Mouse (Mus musculus): ENCODE data around the gene Dnaic1. TPM values are rescaled to one million over a fixed set of nuclear protein-coding genes. Genes with fewer than 3 reads are reported as not detected.

The Dnaic1 gene
- polyA plus RNA-seq, 1 experiment from 2014 or later = 1.4 TPM

DNA sequence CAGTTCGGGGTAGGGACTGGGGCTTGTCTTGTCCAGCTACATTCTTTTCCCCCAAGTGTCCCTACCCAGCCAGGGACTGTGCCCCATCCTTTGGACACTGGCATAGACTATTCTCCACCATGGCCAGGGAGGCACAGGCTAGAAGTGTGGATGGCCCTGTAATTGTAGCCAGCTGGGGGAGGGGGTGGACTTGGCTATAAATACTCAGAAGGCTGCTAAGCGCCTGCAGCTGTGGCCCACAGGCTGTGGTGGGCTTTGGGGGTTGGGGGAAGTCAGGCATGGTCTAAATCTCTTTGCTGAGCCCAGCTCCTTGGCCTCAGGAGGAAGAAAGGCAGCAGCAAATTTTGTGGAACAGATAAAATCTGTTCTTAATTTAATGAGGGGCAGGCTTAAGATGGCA, 66.3 kb downstream of the Dnaic1 start:
- Histone ChIP-seq H3K4me1 (ENCODE audit: control insufficient read depth, insufficient read depth, low read length) (peaks cover 23% of the 10 kb centered on the region), H3K36me3 (ENCODE audit: control insufficient read depth, insufficient read depth, low read length) (peaks cover 3% of the 10 kb centered on the region; the same call in 1 of the 2 replicates), H3K27ac (ENCODE audit: low read depth, low read length) (no peak overlapping the region), H3K4me2 (ENCODE audit: low read length) (no peak overlapping the region), H3K9ac (ENCODE audit: low read length) (no peak overlapping the region), H3K27me3 (replicated peaks; ENCODE audit: control insufficient read depth, insufficient read depth, low read length) (no peaks in the 10 kb centered on the region), H3K9me3 (replicated peaks; ENCODE audit: control insufficient read depth, low read length) (no peaks in the 10 kb centered on the region), H3K4me3 (ENCODE audit: low read depth, low read length) (no peak overlapping the region)
- ATAC-seq (no peak), DNase-seq (ENCODE audit: low spot score) (no peak)
- WGBS = 60% methylated on average over 2 of the region's 2 CpGs

GRCm38 (mm10) chr4:41636366-41636765, 66.8 kb downstream of the Dnaic1 start:
- H3K36me3 ChIP-seq (ENCODE audit: control insufficient read depth, insufficient read depth, low read length) = peaks cover 3% of the 10 kb centered on the region; the same call in 1 of the 2 replicates
- no peak overlapping the region for H3K27ac ChIP-seq (ENCODE audit: low read depth, low read length)
- H3K4me3 ChIP-seq (ENCODE audit: low read depth, low read length) = no peak overlapping the region
- 71% methylated on average over 7 of the region's 7 CpGs for WGBS
- H3K27me3 ChIP-seq (replicated peaks; ENCODE audit: control insufficient read depth, insufficient read depth, low read length) = no peaks in the 10 kb centered on the region
- no peak overlapping the region for H3K9ac ChIP-seq (ENCODE audit: low read length)
- peaks cover 20% of the 10 kb centered on the region for H3K4me1 ChIP-seq (ENCODE audit: control insufficient read depth, insufficient read depth, low read length)
- ATAC-seq = no peak
- no peaks in the 10 kb centered on the region for H3K9me3 ChIP-seq (replicated peaks; ENCODE audit: control insufficient read depth, low read length)
- H3K4me2 ChIP-seq (ENCODE audit: low read length) = no peak overlapping the region
- no peak for DNase-seq (ENCODE audit: low spot score)

- no peaks in the 10 kb centered on the region for H3K9me3 ChIP-seq (replicated peaks; ENCODE audit: control insufficient read depth, low read length)
- ATAC-seq (no peak), DNase-seq (ENCODE audit: low spot score) (no peak)
- no peak overlapping the region for H3K27ac ChIP-seq (ENCODE audit: low read depth, low read length)
- no peak overlapping the region; the same call in 1 of the 2 replicates for H3K9ac ChIP-seq (ENCODE audit: low read length)
- H3K27me3 ChIP-seq (replicated peaks; ENCODE audit: control insufficient read depth, insufficient read depth, low read length) = no peaks in the 10 kb centered on the region
- no peak overlapping the region for H3K4me2 ChIP-seq (ENCODE audit: low read length)
- H3K4me1 ChIP-seq (ENCODE audit: control insufficient read depth, insufficient read depth, low read length) = peaks cover 14% of the 10 kb centered on the region
- peaks cover 3% of the 10 kb centered on the region; the same call in 1 of the 2 replicates for H3K36me3 ChIP-seq (ENCODE audit: control insufficient read depth, insufficient read depth, low read length)
- H3K4me3 ChIP-seq (ENCODE audit: low read depth, low read length) = no peak overlapping the region
- 88% methylated on average over 10 of the region's 10 CpGs for WGBS
Measured at GRCm38 (mm10) chr4:41636882-41637635, 67.5 kb downstream of the Dnaic1 start.

DNA sequence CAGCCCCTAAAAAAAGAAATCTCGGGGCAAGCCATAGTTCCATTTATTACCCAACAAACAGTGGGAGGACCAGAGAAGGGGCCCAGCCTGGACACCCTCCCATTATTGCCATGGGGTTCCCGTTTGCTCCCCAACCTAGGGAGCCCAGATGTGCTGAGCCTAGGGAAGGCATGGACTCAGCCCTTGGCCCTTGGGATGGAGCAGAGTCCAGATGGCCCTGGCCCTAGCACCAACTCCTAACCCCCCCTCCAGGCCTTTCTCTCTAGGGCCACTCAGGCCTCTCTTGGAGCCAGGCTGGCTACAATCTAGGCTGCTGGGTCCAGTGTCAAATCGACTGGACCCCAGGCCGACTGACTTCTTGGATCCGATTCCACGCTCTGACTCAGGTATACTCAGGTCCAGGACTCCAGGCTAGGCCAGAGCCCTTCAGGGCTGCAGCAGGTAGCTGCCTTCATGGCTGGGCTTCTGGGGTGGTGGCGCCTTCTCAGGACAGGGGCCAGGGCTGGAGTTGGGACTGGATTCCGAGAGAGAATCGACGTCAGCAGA, 68.7 kb downstream of the Dnaic1 start:
- Histone ChIP-seq H3K4me3 (ENCODE audit: low read depth, low read length) (no peak overlapping the region), H3K4me1 (ENCODE audit: control insufficient read depth, insufficient read depth, low read length) (peaks cover 13% of the 10 kb centered on the region), H3K36me3 (ENCODE audit: control insufficient read depth, insufficient read depth, low read length) (peaks cover 3% of the 10 kb centered on the region; the same call in 1 of the 2 replicates), H3K9me3 (replicated peaks; ENCODE audit: control insufficient read depth, low read length) (no peaks in the 10 kb centered on the region), H3K27ac (ENCODE audit: low read depth, low read length) (no peak overlapping the region), H3K9ac (ENCODE audit: low read length) (peak overlapping the region; percentile 98; the same call in 1 of the 2 replicates), H3K27me3 (replicated peaks; ENCODE audit: control insufficient read depth, insufficient read depth, low read length) (no peaks in the 10 kb centered on the region), H3K4me2 (ENCODE audit: low read length) (peak overlapping the region; percentile 62)
- no peak for ATAC-seq
- WGBS = 94% methylated on average over 10 of the region's 10 CpGs
- no peak for DNase-seq (ENCODE audit: low spot score)

DNA sequence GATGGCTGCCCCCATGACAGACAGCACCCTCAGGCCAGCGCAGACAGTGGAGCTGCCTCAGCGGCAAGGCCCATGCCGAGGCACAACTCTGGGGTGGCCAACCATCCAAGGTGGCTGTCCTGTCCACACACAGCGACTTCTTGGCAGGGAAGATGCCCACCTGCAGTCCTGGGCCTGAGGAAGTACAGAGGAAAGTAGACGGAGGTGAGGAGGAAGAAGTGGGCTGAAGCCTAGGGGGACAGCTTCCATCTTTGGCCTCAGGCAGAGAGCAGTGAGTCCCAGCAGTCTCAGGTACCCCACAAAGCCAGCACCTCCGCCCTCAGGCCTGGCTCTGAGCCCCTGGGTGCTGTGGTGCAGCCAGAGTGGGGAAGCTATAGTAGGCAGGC, 69.2 kb downstream of the Dnaic1 start:
- WGBS = 77% methylated on average over 6 of the region's 6 CpGs

GRCm38 (mm10) chr4:41639214-41639841, 69.8 kb downstream of the Dnaic1 start:
- Histone ChIP-seq H3K9me3 (replicated peaks; ENCODE audit: control insufficient read depth, low read length) (no peaks in the 10 kb centered on the region), H3K4me3 (ENCODE audit: low read depth, low read length) (peak overlapping the region; percentile 72), H3K27ac (ENCODE audit: low read depth, low read length) (peak overlapping the region; percentile 91), H3K4me1 (ENCODE audit: control insufficient read depth, insufficient read depth, low read length) (peaks cover 13% of the 10 kb centered on the region), H3K36me3 (ENCODE audit: control insufficient read depth, insufficient read depth, low read length) (peaks cover 3% of the 10 kb centered on the region; the same call in 1 of the 2 replicates), H3K9ac (ENCODE audit: low read length) (peak overlapping the region; percentile 98), H3K4me2 (ENCODE audit: low read length) (peak overlapping the region; percentile 62), H3K27me3 (replicated peaks; ENCODE audit: control insufficient read depth, insufficient read depth, low read length) (no peaks in the 10 kb centered on the region)
- DNase-seq (ENCODE audit: low spot score) (peak; percentile 33), ATAC-seq (no peak; the same call in 1 of the 2 replicates)
- WGBS = 5% methylated on average over 10 of the region's 10 CpGs

More for the DNA sequence above, 69.2 kb downstream of the Dnaic1 start:
- DNase-seq (ENCODE audit: low spot score) = no peak
- Histone ChIP-seq H3K4me1 (ENCODE audit: control insufficient read depth, insufficient read depth, low read length) (peaks cover 13% of the 10 kb centered on the region), H3K27me3 (replicated peaks; ENCODE audit: control insufficient read depth, insufficient read depth, low read length) (no peaks in the 10 kb centered on the region), H3K27ac (ENCODE audit: low read depth, low read length) (peak overlapping the region; percentile 1; the same call in 1 of the 2 replicates), H3K9ac (ENCODE audit: low read length) (peak overlapping the region; percentile 98), H3K9me3 (replicated peaks; ENCODE audit: control insufficient read depth, low read length) (no peaks in the 10 kb centered on the region), H3K4me3 (ENCODE audit: low read depth, low read length) (peak overlapping the region; percentile 72), H3K4me2 (ENCODE audit: low read length) (peak overlapping the region; percentile 62), H3K36me3 (ENCODE audit: control insufficient read depth, insufficient read depth, low read length) (peaks cover 3% of the 10 kb centered on the region; the same call in 1 of the 2 replicates)
- ATAC-seq = no peak

DNA sequence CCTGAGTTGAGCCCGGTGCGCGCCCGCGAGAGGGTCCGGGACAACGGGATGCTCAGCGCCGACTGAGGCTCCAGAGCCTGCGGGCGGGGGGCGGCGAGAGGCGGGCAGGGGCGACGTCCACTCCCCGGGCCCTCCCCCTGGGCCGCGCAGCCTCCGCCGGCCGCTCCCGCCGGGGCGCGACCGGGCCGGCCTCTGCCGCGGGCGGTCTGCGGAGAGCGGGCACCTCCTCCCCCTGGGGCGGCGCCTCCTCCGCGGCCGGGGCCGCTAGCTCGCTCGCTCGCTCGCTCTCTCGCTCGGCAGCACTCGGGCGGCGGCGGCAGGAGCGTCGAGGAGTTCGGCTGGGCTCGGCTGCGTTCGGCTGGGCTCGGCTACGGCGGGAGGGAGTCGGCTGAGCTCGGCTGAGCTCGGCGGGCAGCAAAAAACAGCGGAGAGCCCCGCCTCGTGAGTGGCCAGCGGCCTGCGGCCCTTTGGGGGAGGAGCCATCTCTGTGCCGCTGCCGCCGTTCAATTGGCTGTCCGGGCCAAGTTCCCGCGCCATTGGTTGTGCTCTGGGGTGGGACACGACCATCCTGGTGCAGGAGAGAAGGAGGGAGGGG, 70.4 kb downstream of the Dnaic1 start, which contains the start of gene Enho:
Gene Enho (minus strand): TSS at position 412 of the 595 bp plus-strand sequence.
- Histone ChIP-seq H3K27me3 (replicated peaks; ENCODE audit: control insufficient read depth, insufficient read depth, low read length) (no peaks in the 10 kb centered on the region), H3K9ac (ENCODE audit: low read length) (peak within 1 kb of the TSS; percentile 98), H3K4me2 (ENCODE audit: low read length) (peak within 1 kb of the TSS; percentile 62), H3K36me3 (ENCODE audit: control insufficient read depth, insufficient read depth, low read length) (peaks cover 3% of the 10 kb centered on the region; the same call in 1 of the 2 replicates), H3K27ac (ENCODE audit: low read depth, low read length) (peak within 1 kb of the TSS; percentile 91), H3K9me3 (replicated peaks; ENCODE audit: control insufficient read depth, low read length) (no peaks in the 10 kb centered on the region), H3K4me3 (ENCODE audit: low read depth, low read length) (peak within 1 kb of the TSS; percentile 72), H3K4me1 (ENCODE audit: control insufficient read depth, insufficient read depth, low read length) (peaks cover 13% of the 10 kb centered on the region)
- ATAC-seq = peak; percentile 95
- DNase-seq (ENCODE audit: low spot score) = peak; percentile 96
- under 1% methylated on average over 57 of the region's 74 CpGs for WGBS

DNA sequence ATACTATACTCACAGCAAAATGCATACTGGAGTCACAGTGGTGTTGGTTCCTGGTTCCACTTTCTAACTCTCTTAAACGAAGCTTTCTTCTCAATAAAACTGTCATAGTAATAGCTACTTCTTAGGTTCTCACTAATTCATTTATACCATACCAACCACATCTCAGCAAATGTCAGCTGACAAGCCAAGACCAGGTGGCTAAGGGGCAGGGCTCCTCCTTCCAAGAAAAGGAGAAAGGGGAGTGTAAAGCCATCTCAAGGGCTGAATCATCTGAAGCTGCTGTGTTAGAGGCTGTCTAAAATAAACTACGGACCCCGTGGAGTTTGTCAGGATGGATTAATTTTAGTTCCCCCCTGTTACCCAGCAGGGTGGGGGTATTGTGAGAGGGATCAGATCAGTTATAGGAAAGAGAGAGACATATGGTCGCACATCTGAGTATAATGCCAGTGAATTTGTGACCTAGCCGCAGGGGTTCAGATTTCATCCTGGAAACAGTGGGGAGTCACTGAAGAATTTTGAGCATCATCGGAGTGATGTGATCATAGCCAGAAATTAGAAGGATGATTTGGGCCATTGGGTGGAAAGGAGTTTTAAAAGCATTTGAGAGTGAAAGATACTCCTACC, 71.7 kb downstream of the Dnaic1 start:
- Histone ChIP-seq H3K9ac (ENCODE audit: low read length) (no peak overlapping the region), H3K4me3 (ENCODE audit: low read depth, low read length) (no peak overlapping the region), H3K4me2 (ENCODE audit: low read length) (no peak overlapping the region), H3K27ac (ENCODE audit: low read depth, low read length) (no peak overlapping the region), H3K4me1 (ENCODE audit: control insufficient read depth, insufficient read depth, low read length) (peaks cover 13% of the 10 kb centered on the region), H3K27me3 (replicated peaks; ENCODE audit: control insufficient read depth, insufficient read depth, low read length) (no peaks in the 10 kb centered on the region), H3K36me3 (ENCODE audit: control insufficient read depth, insufficient read depth, low read length) (peaks cover 3% of the 10 kb centered on the region; the same call in 1 of the 2 replicates), H3K9me3 (replicated peaks; ENCODE audit: control insufficient read depth, low read length) (no peaks in the 10 kb centered on the region)
- DNase-seq (ENCODE audit: low spot score) (no peak), ATAC-seq (no peak)
- 81% methylated on average over 6 of the region's 6 CpGs for WGBS
